Mouse (Mus musculus) embryonic facial prominence, embryonic 14.5 days (tissue): Measurements from ENCODE around the gene Cd300ld4. TPM values are rescaled to one million over a fixed set of nuclear protein-coding genes. Genes with fewer than 3 reads are reported as not detected.
"Not testable (repeated sequence)": the region's sequence is repeated elsewhere in the genome, so short reads cannot be mapped to it uniquely, and the experiment has no call there.

Source experiments
- ATAC-seq: fragments of 200-750 bp; cut with Nextera tagmentation; 2 replicates; pipeline ENCODE4 v1.8.0; 2017; ENCODE audit warnings: low read depth, moderate number of reproducible peaks, moderate TSS enrichment
- DNase-seq: peaks from one replicate; pipeline ENCODE4 v3.0.0-alpha.2; 2015; ENCODE audit warnings: low spot score
- H3K27ac ChIP-seq: fragments of 300-500 bp; sonication (generic); replicated peaks from 2 replicates; pipeline ENCODE4 v1.5.1; 2014; ENCODE audit warnings: low read depth, mild to moderate bottlenecking, low read length, moderate library complexity
- H3K27me3 ChIP-seq: fragments of 300-500 bp; sonication (generic); replicated peaks from 2 replicates; pipeline ENCODE4 v1.6.1; 2014; ENCODE audit warnings: low read length; ENCODE audit not compliant: control insufficient read depth, insufficient read depth
- H3K36me3 ChIP-seq: fragments of 300-500 bp; sonication (generic); 2 replicates; pipeline ENCODE4 v1.6.1; 2014; ENCODE audit warnings: low read length, mixed read lengths; ENCODE audit not compliant: control insufficient read depth, insufficient read depth
- H3K4me1 ChIP-seq: fragments of 300-500 bp; sonication (generic); 2 replicates; pipeline ENCODE4 v1.6.1; 2014; ENCODE audit warnings: antibody characterized with exemption, low read length; ENCODE audit not compliant: control insufficient read depth, insufficient read depth
- H3K4me2 ChIP-seq: fragments of 300-500 bp; sonication (generic); 2 replicates; pipeline ENCODE4 v1.6.1; 2014; ENCODE audit warnings: low read depth, mild to moderate bottlenecking, low read length, moderate library complexity, mixed read lengths
- H3K4me3 ChIP-seq: fragments of 300-500 bp; sonication (generic); 2 replicates; pipeline ENCODE4 v1.5.1; 2014; ENCODE audit warnings: low read depth, mild to moderate bottlenecking, low read length
- H3K9ac ChIP-seq: fragments of 300-500 bp; sonication (generic); 2 replicates; pipeline ENCODE4 v1.6.1; 2014; ENCODE audit warnings: low read depth, mild to moderate bottlenecking, low read length, moderate library complexity, mixed read lengths
- H3K9me3 ChIP-seq: fragments of 300-500 bp; sonication (generic); 2 replicates; pipeline ENCODE4 v1.6.1; 2016; ENCODE audit warnings: low read length; ENCODE audit not compliant: control insufficient read depth
- WGBS: fragments of 180-500 bp; shearing (Covaris S2); extraction: QIAGEN DNeasy Blood & Tissue Kit; methylation state at CpG from one replicate; pipeline ENCODE4 v1.1.7; 2014; 5-methylcytosine and 5-hydroxymethylcytosine counted together
- polyA plus RNA-seq: library from polyadenylated mRNA; unstranded; fragments of >200 nt; fragmentation: Nextera tagmentation; extraction: Ambion mirVana; gene quantifications from 2 replicates; pipeline ENCODE4 v1.2.1, GENCODE M21; 2014

The Cd300ld4 gene
- not detected in 2 replicates for polyA plus RNA-seq

- WGBS: no CpG with 5 or more reads among the region's 6 CpGs
- not testable (repeated sequence) for H3K4me1 ChIP-seq, DNase-seq, H3K27ac ChIP-seq, H3K4me2 ChIP-seq, H3K36me3 ChIP-seq, H3K27me3 ChIP-seq, H3K9me3 ChIP-seq, ATAC-seq, H3K4me3 ChIP-seq, H3K9ac ChIP-seq
Measured at GRCm38 (mm10) chr11:115026912-115027311, at the start of gene Cd300ld4. Gene Cd300ld4, minus strand, starts transcription at chr11:115027012.

- Histone ChIP-seq H3K4me3 (no peak overlapping the region), H3K9ac (no peak overlapping the region), H3K27me3 (no peaks in the 10 kb centered on the region), H3K9me3 (no peaks in the 10 kb centered on the region), H3K27ac (no peak overlapping the region), H3K4me1 (peaks cover 3% of the 10 kb centered on the region; the same call in 1 of the 2 replicates), H3K36me3 (no peaks in the 10 kb centered on the region), H3K4me2 (no peak overlapping the region)
- no peak for ATAC-seq
- DNase-seq: no peak
- WGBS: 66% methylated on average over 5 of the region's 5 CpGs
Measured at GRCm38 (mm10) chr11:115075859-115076258, 49.0 kb upstream of the Cd300ld4 start.

- ATAC-seq (peak; percentile 50; the same call in 1 of the 2 replicates), DNase-seq (no peak)
- Histone ChIP-seq H3K9me3 (no peaks in the 10 kb centered on the region), H3K36me3 (no peaks in the 10 kb centered on the region), H3K27ac (no peak overlapping the region), H3K27me3 (no peaks in the 10 kb centered on the region), H3K4me1 (peaks cover 3% of the 10 kb centered on the region; the same call in 1 of the 2 replicates), H3K4me2 (no peak overlapping the region), H3K4me3 (no peak overlapping the region), H3K9ac (no peak overlapping the region)
- 75% methylated on average over 7 of the region's 7 CpGs for WGBS
Measured at GRCm38 (mm10) chr11:115075407-115075806, 48.6 kb upstream of the Cd300ld4 start.

- H3K27me3 ChIP-seq: no peaks in the 10 kb centered on the region
- H3K4me2 ChIP-seq: no peak overlapping the region
- WGBS: 59% methylated on average over 5 of the region's 5 CpGs
- H3K4me1 ChIP-seq: peaks cover 3% of the 10 kb centered on the region; the same call in 1 of the 2 replicates
- H3K9me3 ChIP-seq: no peaks in the 10 kb centered on the region
- no peak overlapping the region for H3K4me3 ChIP-seq
- ATAC-seq (no peak), DNase-seq (no peak)
- no peak overlapping the region for H3K9ac ChIP-seq
- H3K27ac ChIP-seq: no peak overlapping the region
- H3K36me3 ChIP-seq: no peaks in the 10 kb centered on the region
Measured at GRCm38 (mm10) chr11:115073002-115073401, 46.2 kb upstream of the Cd300ld4 start.

- no peaks in the 10 kb centered on the region for H3K27me3 ChIP-seq
- H3K4me1 ChIP-seq: peaks cover 3% of the 10 kb centered on the region; the same call in 1 of the 2 replicates
- no peaks in the 10 kb centered on the region for H3K36me3 ChIP-seq
- no peak overlapping the region for H3K9ac ChIP-seq
- ATAC-seq (no peak; the same call in 1 of the 2 replicates), DNase-seq (peak; percentile 36)
- 12% methylated on average over 14 of the region's 14 CpGs for WGBS
- H3K4me2 ChIP-seq: peak overlapping the region; percentile 36
- no peak overlapping the region for H3K4me3 ChIP-seq
- H3K27ac ChIP-seq: no peak overlapping the region
- no peaks in the 10 kb centered on the region for H3K9me3 ChIP-seq
Measured at GRCm38 (mm10) chr11:115071631-115072294, 45.0 kb upstream of the Cd300ld4 start.

GRCm38 (mm10) chr11:115071015-115071551 is 44.3 kb upstream of the Cd300ld4 start:
- peaks cover 3% of the 10 kb centered on the region; the same call in 1 of the 2 replicates for H3K4me1 ChIP-seq
- ATAC-seq (no peak), DNase-seq (no peak)
- no peaks in the 10 kb centered on the region for H3K27me3 ChIP-seq
- H3K4me3 ChIP-seq: no peak overlapping the region
- H3K4me2 ChIP-seq: peak overlapping the region; percentile 36
- no peaks in the 10 kb centered on the region for H3K9me3 ChIP-seq
- no peaks in the 10 kb centered on the region for H3K36me3 ChIP-seq
- H3K27ac ChIP-seq: no peak overlapping the region
- H3K9ac ChIP-seq: no peak overlapping the region
- 6% methylated on average over 9 of the region's 9 CpGs for WGBS

GRCm38 (mm10) chr11:115066768-115067167 is 40.0 kb upstream of the Cd300ld4 start:
- H3K9ac ChIP-seq: no peak overlapping the region
- H3K9me3 ChIP-seq: no peaks in the 10 kb centered on the region
- ATAC-seq: no peak
- peaks cover 3% of the 10 kb centered on the region; the same call in 1 of the 2 replicates for H3K4me1 ChIP-seq
- no peaks in the 10 kb centered on the region for H3K27me3 ChIP-seq
- DNase-seq: no peak
- H3K27ac ChIP-seq: no peak overlapping the region
- H3K36me3 ChIP-seq: no peaks in the 10 kb centered on the region
- no peak overlapping the region for H3K4me3 ChIP-seq
- WGBS: 63% methylated on average over 6 of the region's 6 CpGs
- H3K4me2 ChIP-seq: no peak overlapping the region

GRCm38 (mm10) chr11:115062077-115062476 is 35.3 kb upstream of the Cd300ld4 start, which contains the start of gene Cd300e:
Gene Cd300e, minus strand, starts transcription at chr11:115062177.
- ATAC-seq: no peak
- H3K4me3 ChIP-seq: no peak within 1 kb of the TSS
- no peaks in the 10 kb centered on the region for H3K9me3 ChIP-seq
- H3K36me3 ChIP-seq: no peaks in the 10 kb centered on the region
- no peak within 1 kb of the TSS for H3K4me2 ChIP-seq
- H3K9ac ChIP-seq: no peak within 1 kb of the TSS
- no peak within 1 kb of the TSS for H3K27ac ChIP-seq
- DNase-seq: no peak
- no peaks in the 10 kb centered on the region for H3K4me1 ChIP-seq
- no peaks in the 10 kb centered on the region for H3K27me3 ChIP-seq
- 44% methylated on average over 5 of the region's 5 CpGs for WGBS
